Mouse (Mus musculus) liver, postnatal 0 days (tissue): Measurements from ENCODE around the gene Olfr1137. TPM values are rescaled to one million over a fixed set of nuclear protein-coding genes. Genes with fewer than 3 reads are reported as not detected.

ENCODE experiments used
- ATAC-seq: fragments of 200-750 bp; cut with Nextera tagmentation; 2 replicates; pipeline ENCODE4 v1.8.0; 2017; ENCODE audit warnings: mild to moderate bottlenecking, moderate library complexity
- DNase-seq: peaks from one replicate; pipeline ENCODE4 v3.0.0-alpha.2; 2016
- H3K27ac ChIP-seq: fragments of 300-500 bp; sonication (generic); 2 replicates; pipeline ENCODE4 v1.5.1; 2014; ENCODE audit warnings: antibody characterized with exemption, moderate library complexity, mild to moderate bottlenecking, low read depth
- H3K27me3 ChIP-seq: fragments of 300-500 bp; sonication (generic); 2 replicates; pipeline ENCODE4 v1.6.1; 2014; ENCODE audit warnings: low read length, control low read depth, mixed read lengths; ENCODE audit not compliant: insufficient read depth
- H3K36me3 ChIP-seq: fragments of 300-500 bp; sonication (generic); replicated peaks from 2 replicates; pipeline ENCODE4 v1.6.1; 2014; ENCODE audit warnings: mild to moderate bottlenecking, control low read depth, low read length, moderate library complexity, mixed read lengths; ENCODE audit not compliant: insufficient read depth
- H3K4me1 ChIP-seq: fragments of 300-500 bp; sonication (generic); 2 replicates; pipeline ENCODE4 v1.6.1; 2014; ENCODE audit warnings: antibody characterized with exemption, mild to moderate bottlenecking, control low read depth; ENCODE audit not compliant: insufficient read depth
- H3K4me2 ChIP-seq: fragments of 300-500 bp; sonication (generic); 2 replicates; pipeline ENCODE4 v1.6.1; 2014; ENCODE audit warnings: low read depth, mild to moderate bottlenecking, low read length, moderate library complexity, mixed read lengths
- H3K4me3 ChIP-seq: fragments of 300-500 bp; sonication (generic); 2 replicates; pipeline ENCODE4 v1.5.1; 2014; ENCODE audit warnings: low read depth, low read length
- H3K9ac ChIP-seq: fragments of 300-500 bp; sonication (generic); replicated peaks from 2 replicates; pipeline ENCODE4 v1.6.1; 2014; ENCODE audit warnings: mild to moderate bottlenecking, moderate library complexity
- H3K9me3 ChIP-seq: fragments of 300-500 bp; sonication (generic); 2 replicates; pipeline ENCODE4 v1.6.1; 2016; ENCODE audit warnings: mild to moderate bottlenecking, control low read depth, low read length, mixed read lengths
- CTCF ChIP-seq: sonication (generic); IDR thresholded peaks from 2 replicates; pipeline ENCODE4 v1.5.1; 2016; ENCODE audit warnings: antibody characterized with exemption, low read depth
- EP300 ChIP-seq: IDR thresholded peaks from 2 replicates; pipeline ENCODE4 v1.6.1; 2016; ENCODE audit warnings: antibody characterized with exemption, low read depth, mild to moderate bottlenecking
- WGBS: fragments of 180-500 bp; shearing (Covaris S2); extraction: QIAGEN DNeasy Blood & Tissue Kit; methylation state at CpG from one replicate; pipeline ENCODE4 v1.1.7; 2014; ENCODE audit not compliant: insufficient replicate concordance; 5-methylcytosine and 5-hydroxymethylcytosine counted together
- polyA plus RNA-seq: library from polyadenylated mRNA; unstranded; fragments of >200 nt; fragmentation: Nextera tagmentation; extraction: Ambion mirVana; gene quantifications from 2 replicates; pipeline ENCODE4 v1.2.1, GENCODE M21; 2015

Olfr1137 gene
- polyA plus RNA-seq, result not detected in 2 replicates

DNA sequence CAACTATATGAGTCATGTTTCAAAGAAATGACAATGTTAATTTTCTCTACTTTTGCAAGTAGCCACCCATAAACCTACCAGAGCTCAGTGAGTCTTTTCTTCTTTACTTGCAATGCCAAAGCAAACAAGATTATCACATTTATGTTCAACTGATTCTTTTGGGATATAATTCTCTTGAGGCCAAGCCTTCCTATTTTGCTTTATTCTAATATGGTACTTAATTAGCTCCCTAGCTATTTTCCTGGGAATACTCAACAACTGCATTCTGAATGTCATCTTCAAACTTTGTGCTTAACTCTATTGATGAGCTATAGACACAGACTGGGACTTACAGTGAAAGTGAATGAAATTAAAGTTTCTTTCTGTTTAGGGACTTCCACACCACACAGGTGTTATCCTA, at the start of gene Olfr1137:
Gene Olfr1137 (minus strand): TSS at position 101 of the 400 bp plus-strand sequence.
- no peak within 1 kb of the TSS for H3K27ac ChIP-seq
- ATAC-seq, result no peak
- H3K4me3 ChIP-seq, result no peak within 1 kb of the TSS
- H3K4me1 ChIP-seq, result no peaks in the 10 kb centered on the region
- H3K36me3 ChIP-seq, result no peaks in the 10 kb centered on the region
- TF ChIP-seq EP300 (no peak), CTCF (no peak)
- no peak within 1 kb of the TSS for H3K9ac ChIP-seq
- no peak for DNase-seq
- H3K27me3 ChIP-seq, result no peaks in the 10 kb centered on the region
- H3K9me3 ChIP-seq, result no peaks in the 10 kb centered on the region
- H3K4me2 ChIP-seq, result no peak within 1 kb of the TSS

GRCm38 (mm10) chr2:87753891-87754290, 40.9 kb upstream of the Olfr1137 start, which contains the start of gene Olfr1141:
Olfr1141 (minus strand) TSS chr2:87753991.
- Histone ChIP-seq H3K9me3 (no peaks in the 10 kb centered on the region), H3K4me1 (no peaks in the 10 kb centered on the region), H3K36me3 (no peaks in the 10 kb centered on the region), H3K4me2 (no peak within 1 kb of the TSS), H3K27ac (no peak within 1 kb of the TSS), H3K27me3 (no peaks in the 10 kb centered on the region), H3K9ac (no peak within 1 kb of the TSS), H3K4me3 (no peak within 1 kb of the TSS)
- 63% methylated on average over 1 of the region's 1 CpGs for WGBS
- DNase-seq (no peak), ATAC-seq (no peak)
- TF ChIP-seq EP300, result no peak
- no peak for TF ChIP-seq CTCF

- H3K36me3 ChIP-seq, result no peaks in the 10 kb centered on the region
- H3K9me3 ChIP-seq, result no peaks in the 10 kb centered on the region
- TF ChIP-seq CTCF (no peak), EP300 (no peak)
- H3K27ac ChIP-seq, result no peak within 1 kb of the TSS
- 50% methylated on average over 3 of the region's 3 CpGs for WGBS
- H3K4me2 ChIP-seq, result no peak within 1 kb of the TSS
- no peak within 1 kb of the TSS for H3K9ac ChIP-seq
- DNase-seq, result no peak
- no peaks in the 10 kb centered on the region for H3K4me1 ChIP-seq
- no peak within 1 kb of the TSS for H3K4me3 ChIP-seq
- no peaks in the 10 kb centered on the region for H3K27me3 ChIP-seq
- no peak for ATAC-seq
These were observed 30.5 kb upstream of the Olfr1137 start, which contains the start of gene Olfr1140 for GRCm38 (mm10) chr2:87743452-87743851. Olfr1140 (plus strand) TSS chr2:87743752.

GRCm38 (mm10) chr2:87739878-87740277, 26.9 kb upstream of the Olfr1137 start, which contains the start of gene Olfr1138:
Olfr1138 (minus strand) TSS chr2:87739978.
- H3K36me3 ChIP-seq, result no peaks in the 10 kb centered on the region
- H3K9me3 ChIP-seq, result no peaks in the 10 kb centered on the region
- TF ChIP-seq CTCF (no peak), EP300 (no peak)
- DNase-seq (no peak), ATAC-seq (no peak)
- no peak within 1 kb of the TSS for H3K4me2 ChIP-seq
- no peak within 1 kb of the TSS for H3K27ac ChIP-seq
- no peaks in the 10 kb centered on the region for H3K27me3 ChIP-seq
- WGBS, result 67% methylated on average over 1 of the region's 1 CpGs
- H3K9ac ChIP-seq, result no peak within 1 kb of the TSS
- H3K4me1 ChIP-seq, result no peaks in the 10 kb centered on the region
- H3K4me3 ChIP-seq, result no peak within 1 kb of the TSS

GRCm38 (mm10) chr2:87693847-87694246, 19.1 kb downstream of the Olfr1137 start, which contains the start of gene Olfr1136:
Olfr1136 (minus strand) TSS chr2:87693947.
- H3K4me2 ChIP-seq, result no peak within 1 kb of the TSS
- H3K9me3 ChIP-seq, result no peaks in the 10 kb centered on the region
- no peaks in the 10 kb centered on the region for H3K4me1 ChIP-seq
- no peaks in the 10 kb centered on the region for H3K27me3 ChIP-seq
- TF ChIP-seq CTCF (no peak), EP300 (no peak)
- ATAC-seq (no peak), DNase-seq (no peak)
- no peak within 1 kb of the TSS for H3K27ac ChIP-seq
- no peak within 1 kb of the TSS for H3K9ac ChIP-seq
- no peak within 1 kb of the TSS for H3K4me3 ChIP-seq
- H3K36me3 ChIP-seq, result no peaks in the 10 kb centered on the region

GRCm38 (mm10) chr2:87673564-87673963, 39.4 kb downstream of the Olfr1137 start, which contains the start of gene Olfr1135:
Olfr1135 (minus strand) TSS chr2:87673664.
- Histone ChIP-seq H3K36me3 (no peaks in the 10 kb centered on the region), H3K4me1 (no peaks in the 10 kb centered on the region), H3K27me3 (no peaks in the 10 kb centered on the region), H3K9ac (no peak within 1 kb of the TSS), H3K9me3 (no peaks in the 10 kb centered on the region), H3K4me3 (no peak within 1 kb of the TSS), H3K27ac (no peak within 1 kb of the TSS), H3K4me2 (no peak within 1 kb of the TSS)
- DNase-seq (no peak), ATAC-seq (no peak)
- 21% methylated on average over 1 of the region's 1 CpGs for WGBS
- TF ChIP-seq EP300, result no peak
- no peak for TF ChIP-seq CTCF

Other genes starting within 250 kb of the Olfr1137 start
- not detected in 2 replicates for gene Pramel7, start 216.1 kb downstream of the Olfr1137 start, polyA plus RNA-seq
- not detected in 2 replicates for gene Pramel6, start 206.6 kb downstream of the Olfr1137 start, polyA plus RNA-seq
- not detected in 2 replicates for gene Olfr153, start 181.4 kb downstream of the Olfr1137 start, polyA plus RNA-seq
- gene Olfr1128, start 167.6 kb downstream of the Olfr1137 start, polyA plus RNA-seq, result not detected in 2 replicates
- not detected in 2 replicates for gene Olfr1129, start 139.3 kb downstream of the Olfr1137 start, polyA plus RNA-seq
- not detected in 2 replicates for gene Olfr1130, start 107.0 kb downstream of the Olfr1137 start, polyA plus RNA-seq
- not detected in 2 replicates for gene Olfr1131, start 86.1 kb downstream of the Olfr1137 start, polyA plus RNA-seq
- gene Olfr1132, start 75.6 kb downstream of the Olfr1137 start, polyA plus RNA-seq, result not detected in 2 replicates
- gene Olfr1133, start 65.8 kb downstream of the Olfr1137 start, polyA plus RNA-seq, result not detected in 2 replicates
- not detected in 2 replicates for gene Olfr1134, start 54.7 kb downstream of the Olfr1137 start, polyA plus RNA-seq
- gene Olfr1135, start 39.5 kb downstream of the Olfr1137 start, polyA plus RNA-seq, result not detected in 2 replicates
- gene Olfr1136, start 19.2 kb downstream of the Olfr1137 start, polyA plus RNA-seq, result not detected in 2 replicates
- gene Olfr1138, start 26.8 kb upstream of the Olfr1137 start, polyA plus RNA-seq, result not detected in 2 replicates
- not detected in 2 replicates for gene Olfr1140, start 30.6 kb upstream of the Olfr1137 start, polyA plus RNA-seq
- gene Olfr1141, start 40.8 kb upstream of the Olfr1137 start, polyA plus RNA-seq, result not detected in 2 replicates
- not detected in 2 replicates for gene Olfr152, start 66.3 kb upstream of the Olfr1137 start, polyA plus RNA-seq
- not detected in 2 replicates for gene Olfr1143, start 87.4 kb upstream of the Olfr1137 start, polyA plus RNA-seq
- gene Olfr1145, start 96.6 kb upstream of the Olfr1137 start, polyA plus RNA-seq, result not detected in 2 replicates
- gene Olfr1148, start 117.4 kb upstream of the Olfr1137 start, polyA plus RNA-seq, result not detected in 2 replicates
- gene Olfr1150-ps1, start 130.8 kb upstream of the Olfr1137 start, polyA plus RNA-seq, result not detected in 2 replicates
- gene Olfr1151, start 142.7 kb upstream of the Olfr1137 start, polyA plus RNA-seq, result not detected in 2 replicates
- gene Olfr1152, start 153.3 kb upstream of the Olfr1137 start, polyA plus RNA-seq, result not detected in 2 replicates
- not detected in 2 replicates for gene Olfr1153, start 181.8 kb upstream of the Olfr1137 start, polyA plus RNA-seq
- not detected in 2 replicates for gene Olfr1154, start 192.0 kb upstream of the Olfr1137 start, polyA plus RNA-seq
- gene Olfr1155, start 232.0 kb upstream of the Olfr1137 start, polyA plus RNA-seq, result not detected in 2 replicates
- gene Olfr1156, start 239.9 kb upstream of the Olfr1137 start, polyA plus RNA-seq, result not detected in 2 replicates